Mouse (Mus musculus): ENCODE data around the gene Psg16. TPM values are rescaled to one million over a fixed set of nuclear protein-coding genes. Genes with fewer than 3 reads are reported as not detected.

The Psg16 gene
- total RNA-seq (2015) (0.02 TPM in 1 of 2 replicates, not detected in the other), total RNA-seq (2017) (0.25 TPM in 1 of 2 replicates, not detected in the other)

DNA sequence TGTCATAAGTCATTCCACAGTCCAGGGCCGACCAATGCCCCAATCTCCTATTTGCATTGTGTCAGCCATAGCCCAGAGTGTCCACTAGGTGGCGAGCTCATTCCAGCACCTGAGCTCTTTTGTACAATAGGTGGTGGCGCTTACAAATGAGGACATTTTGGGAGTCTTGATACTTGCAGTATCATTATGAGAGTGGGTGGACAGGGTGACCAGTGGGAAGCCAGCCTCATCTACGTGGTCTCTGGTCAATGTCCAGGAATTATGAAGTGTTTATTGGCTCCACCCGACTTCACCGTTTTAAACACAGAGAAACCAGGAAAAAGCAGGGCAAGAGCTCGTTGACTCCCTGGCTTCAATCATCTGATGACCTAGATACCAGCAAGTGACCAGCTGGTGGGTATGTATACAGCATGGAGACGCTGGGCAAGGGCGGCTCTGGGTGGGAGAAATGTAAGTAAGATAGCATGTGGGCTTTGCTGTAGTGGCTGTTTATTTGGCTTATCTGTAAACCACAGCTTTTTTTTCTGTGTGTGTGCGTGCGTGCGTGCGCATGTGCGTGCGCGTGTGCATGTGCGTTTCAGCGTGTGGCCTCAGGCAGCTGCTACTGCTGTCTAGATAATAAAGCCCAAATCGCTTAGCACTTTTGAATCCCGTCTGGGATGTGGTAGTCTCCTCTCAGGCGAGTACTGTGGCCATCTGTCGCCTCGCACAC is at the start of gene Psg16:
TSS of gene Psg16 (plus strand) at position 137 of the 712 bp plus-strand sequence.
- ATAC-seq (replicated peaks; ENCODE audit: poor library complexity): peak; percentile 96

DNA sequence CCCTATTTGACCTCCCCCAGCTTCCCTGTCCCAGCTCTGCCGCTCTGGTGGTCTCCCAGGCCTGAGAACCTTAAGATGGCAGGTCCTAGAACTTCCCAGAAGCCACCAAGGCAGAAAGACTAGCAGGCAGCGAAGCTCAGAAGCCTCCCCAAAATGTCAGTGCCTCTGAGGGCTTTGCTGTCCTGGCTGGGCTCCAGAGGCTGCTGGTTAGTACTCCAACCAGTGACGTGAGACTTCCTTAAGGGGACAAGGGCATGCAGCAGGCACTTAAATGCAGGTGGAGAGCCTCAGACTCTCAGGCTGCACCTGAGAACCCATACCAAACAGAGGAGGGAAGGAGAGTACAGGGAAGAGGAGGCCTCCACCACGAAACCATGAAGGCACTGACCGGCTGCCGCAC is 49.7 kb upstream of the Psg16 start:
- ATAC-seq (replicated peaks; ENCODE audit: poor library complexity): no peak

DNA sequence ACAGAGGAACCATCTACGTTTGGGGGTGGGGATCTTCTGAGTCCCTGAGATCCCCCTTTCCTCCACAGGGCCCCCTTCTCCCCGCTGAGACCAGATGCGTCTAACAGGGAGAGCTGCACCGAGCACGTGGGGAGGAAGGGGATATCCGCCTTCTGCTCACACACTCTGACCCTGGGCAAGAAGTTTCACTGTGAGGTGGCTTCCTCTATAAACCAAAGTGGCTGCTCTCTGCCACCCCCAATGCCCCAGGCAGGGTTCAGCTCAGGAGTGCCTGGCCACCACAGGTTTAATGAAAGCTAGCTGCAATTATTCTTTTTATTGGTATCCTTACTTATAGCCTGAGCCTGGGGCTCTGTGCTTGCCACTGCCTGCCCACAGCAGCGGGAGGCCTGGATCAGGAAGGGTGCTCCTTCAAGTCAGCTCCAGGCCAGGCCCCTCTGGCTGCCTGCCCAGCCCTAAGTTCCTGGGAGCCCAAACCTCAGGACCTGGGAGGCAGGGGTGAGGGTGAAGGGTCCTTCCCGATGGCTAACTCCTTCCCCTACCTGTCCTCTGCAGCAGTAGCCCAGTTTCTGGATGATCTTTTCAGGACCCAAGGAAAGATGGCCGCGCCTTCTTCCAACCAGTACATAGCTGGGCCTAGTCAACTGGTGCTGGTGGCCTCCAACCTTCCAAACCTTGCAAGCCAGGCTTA is 48.9 kb upstream of the Psg16 start:
- peak; percentile 33 for ATAC-seq (replicated peaks; ENCODE audit: poor library complexity)

DNA sequence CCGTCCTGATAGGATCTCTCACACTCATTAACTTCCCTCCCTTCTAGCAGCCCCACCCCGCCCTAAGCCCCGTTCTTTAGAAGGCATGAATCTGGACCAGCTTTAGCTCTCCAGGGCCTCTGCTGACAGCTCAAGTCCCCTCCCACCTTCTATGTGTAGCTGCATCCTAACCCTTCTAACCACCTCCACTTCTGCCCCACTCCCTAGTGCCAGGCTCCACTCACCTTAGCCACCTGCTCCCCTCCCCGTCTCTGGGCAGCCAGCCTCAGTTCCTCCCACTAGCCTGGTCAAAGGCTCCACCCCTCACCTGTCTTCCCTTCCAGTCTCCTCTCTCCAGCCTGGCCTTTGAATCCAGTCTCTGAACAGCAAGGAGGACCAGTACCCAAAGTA is 48.3 kb upstream of the Psg16 start:
- ATAC-seq (replicated peaks; ENCODE audit: poor library complexity): no peak

DNA sequence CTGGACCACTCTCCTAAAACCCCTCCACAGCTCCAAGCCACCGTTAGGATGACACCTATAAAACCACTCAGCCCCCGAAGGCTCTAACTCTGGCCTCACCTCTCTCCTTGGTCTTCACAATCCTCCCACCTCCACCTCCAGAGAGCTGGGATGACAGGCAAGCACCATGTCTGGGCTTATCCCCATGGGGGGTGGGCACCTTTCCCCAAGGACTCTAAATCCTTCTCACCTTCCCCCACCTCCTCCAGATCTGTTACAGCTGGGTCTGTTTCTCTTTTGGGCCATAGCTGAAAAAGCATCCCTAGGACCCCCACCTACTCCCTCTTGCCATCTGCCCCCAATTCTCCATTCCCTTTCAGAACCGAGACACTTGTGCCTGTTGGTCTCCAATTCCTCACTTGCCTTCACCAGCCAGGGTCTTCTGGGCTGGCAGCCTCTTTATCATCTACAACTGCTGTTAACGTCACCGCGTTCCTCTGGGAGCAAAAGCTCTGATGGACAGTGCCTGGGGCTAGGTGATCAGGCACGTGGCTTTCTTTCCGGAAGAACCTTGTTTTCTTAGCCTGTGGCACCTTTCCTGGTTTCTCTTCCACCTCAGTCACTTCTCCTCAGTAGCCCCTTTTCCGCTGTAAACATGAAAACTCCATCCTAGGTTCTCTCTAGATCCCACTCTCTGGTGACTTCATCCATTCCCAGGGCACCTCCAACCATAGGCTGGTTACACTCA is 47.8 kb upstream of the Psg16 start:
- no peak for ATAC-seq (replicated peaks; ENCODE audit: poor library complexity)

DNA sequence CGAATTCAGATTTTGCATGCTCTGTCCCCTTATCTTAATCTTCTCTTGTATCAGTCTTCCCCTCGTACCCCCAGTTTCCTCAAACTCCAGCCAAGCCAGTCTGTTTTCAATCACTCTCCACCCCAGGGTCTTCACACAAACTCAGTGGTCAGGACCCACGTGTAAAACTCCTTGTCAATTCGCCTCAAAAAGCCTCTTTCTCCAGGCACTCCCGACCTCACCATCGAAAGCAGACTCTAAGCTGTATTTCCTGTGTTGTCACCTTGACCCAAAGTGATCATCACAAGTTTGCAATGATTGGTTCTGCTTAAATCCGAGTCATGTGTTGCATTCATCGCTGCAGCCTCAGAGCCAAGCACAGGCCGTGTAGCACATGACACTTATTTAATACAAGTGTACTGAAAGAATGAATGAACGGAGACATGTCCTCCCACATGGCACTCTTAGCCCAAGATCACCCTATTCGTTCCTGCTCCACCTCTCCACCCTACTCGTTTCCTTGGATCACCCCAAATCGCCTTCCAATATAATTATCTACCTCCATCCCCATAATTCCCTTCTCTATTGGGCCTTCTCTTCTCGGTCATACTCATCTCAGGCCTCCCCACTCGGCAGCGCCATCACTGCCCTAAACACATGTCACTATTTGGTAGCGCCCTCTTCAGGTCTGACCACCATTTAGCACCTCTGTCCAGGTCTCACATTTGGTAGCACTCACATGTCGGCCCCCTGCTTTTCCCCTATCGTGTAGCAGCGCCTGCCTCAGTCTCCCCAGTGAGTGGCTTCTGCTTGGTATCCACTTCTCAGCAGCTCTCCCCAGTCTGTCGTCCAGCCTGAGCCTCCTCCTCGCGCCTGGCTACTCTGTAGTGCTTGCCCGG is 46.9 kb upstream of the Psg16 start:
- ATAC-seq (replicated peaks; ENCODE audit: poor library complexity): peak; percentile 56

DNA sequence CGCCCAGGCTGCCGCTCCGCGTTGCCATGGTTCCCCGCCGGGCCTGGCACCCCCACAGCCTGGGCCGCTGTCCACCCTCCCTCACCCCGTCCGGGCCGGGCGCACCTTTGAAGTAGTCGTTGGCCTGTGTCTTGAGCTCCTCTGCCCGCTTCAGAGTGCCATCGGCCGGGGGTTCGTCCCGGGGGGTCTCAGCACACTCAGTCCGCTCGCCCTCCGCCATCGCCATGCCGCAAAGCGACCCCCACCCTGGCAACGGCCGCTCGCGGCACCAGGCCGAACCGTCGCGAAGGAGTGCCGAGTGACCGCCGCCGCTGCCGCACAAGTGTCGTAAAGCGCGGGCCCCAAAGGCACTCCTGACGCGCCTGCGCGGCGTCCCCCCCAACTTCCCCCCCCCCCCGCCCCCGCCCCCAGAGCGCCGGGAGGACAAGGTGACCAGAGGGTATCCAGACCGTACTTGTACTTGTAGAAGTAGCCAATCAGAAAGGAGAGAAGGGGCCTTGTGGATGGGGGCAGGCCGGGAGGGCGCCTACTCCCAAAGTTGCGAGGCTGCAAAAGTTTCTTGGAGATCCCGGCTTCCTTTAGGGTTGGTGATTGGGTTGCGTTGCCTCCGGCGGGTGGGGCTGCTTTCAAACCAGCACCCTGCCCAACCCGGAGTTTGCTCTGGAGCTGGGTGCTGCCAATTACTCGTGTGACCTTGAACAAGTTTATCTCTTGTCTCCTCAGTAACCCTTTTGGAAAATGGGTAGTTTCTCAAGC is 46.1 kb upstream of the Psg16 start, which contains the start of gene Ppp5c:
TSS of gene Ppp5c (minus strand) at position 337 of the 756 bp plus-strand sequence.
- ATAC-seq (replicated peaks; ENCODE audit: poor library complexity): peak; percentile 65

DNA sequence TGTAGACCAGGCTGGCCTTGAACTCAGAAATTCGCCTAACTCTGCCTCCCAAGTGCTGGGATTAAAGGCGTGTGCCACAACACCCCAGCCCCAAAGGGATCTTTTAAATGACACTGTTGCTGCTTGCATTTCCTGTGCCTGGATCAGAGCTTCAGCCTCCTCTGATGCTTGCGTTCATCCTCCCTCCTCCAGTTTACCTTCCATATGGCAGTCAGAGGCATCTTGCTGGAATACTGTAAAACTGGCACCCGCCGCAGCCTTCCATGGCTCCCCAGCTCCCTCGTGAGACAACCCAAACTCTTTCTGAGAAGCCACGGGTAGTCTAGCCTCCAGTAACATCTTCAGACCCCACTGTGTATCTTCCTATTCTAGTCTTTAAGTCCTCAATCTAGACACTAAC is 44.9 kb upstream of the Psg16 start:
- no peak for ATAC-seq (replicated peaks; ENCODE audit: poor library complexity)

DNA sequence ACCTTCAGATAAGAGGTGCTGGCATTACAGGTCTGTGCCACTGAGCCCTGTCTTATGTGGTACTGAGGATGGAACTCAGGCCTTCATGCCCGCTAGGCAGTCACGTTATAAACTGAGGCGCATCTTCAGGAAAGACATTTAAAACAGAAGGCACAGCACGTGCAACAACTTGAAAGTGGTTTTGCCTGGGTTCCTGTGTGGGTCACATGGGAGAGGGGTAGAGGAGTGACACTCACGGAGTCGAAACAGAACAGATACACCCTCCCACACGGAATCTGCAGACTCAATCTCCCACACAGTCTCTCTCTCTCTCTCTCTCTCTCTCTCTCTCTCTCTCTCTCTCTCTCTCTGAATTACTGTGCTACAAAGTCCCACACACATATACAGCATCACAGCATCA is 43.6 kb upstream of the Psg16 start:
- no peak for ATAC-seq (replicated peaks; ENCODE audit: poor library complexity)

DNA sequence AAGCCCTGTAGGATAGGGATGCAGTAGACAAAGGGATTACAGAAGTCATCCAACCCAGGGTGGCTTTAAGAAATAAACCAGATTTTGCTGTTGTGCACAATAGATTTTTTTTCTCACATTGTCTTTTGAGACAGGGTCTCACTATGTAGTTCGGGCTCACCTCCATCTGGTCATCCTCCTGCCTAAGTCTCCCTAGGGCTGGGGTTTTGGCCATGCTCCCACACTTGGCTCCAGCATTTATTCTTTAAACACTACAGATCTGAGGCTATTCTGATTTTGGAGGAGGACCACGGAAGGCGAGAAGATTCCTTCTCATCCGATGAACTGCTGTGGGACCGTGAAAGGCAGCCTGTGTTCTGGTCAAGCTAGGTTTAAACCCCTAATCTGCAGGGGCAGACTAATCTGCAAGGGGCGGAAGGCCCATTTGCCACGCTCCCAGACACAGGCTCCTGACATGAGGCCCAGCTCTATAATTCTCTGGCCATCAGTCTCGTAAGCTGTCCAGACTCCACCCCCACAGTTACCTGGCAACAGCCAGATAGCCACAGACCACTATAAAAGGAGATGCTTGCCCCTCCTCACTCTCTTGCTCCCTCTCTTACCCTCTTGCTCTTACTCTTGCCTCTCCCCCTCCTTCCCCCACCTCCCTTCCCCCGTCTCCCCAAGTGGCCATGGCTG is 35.7 kb upstream of the Psg16 start:
- no peak for ATAC-seq (replicated peaks; ENCODE audit: poor library complexity)

DNA sequence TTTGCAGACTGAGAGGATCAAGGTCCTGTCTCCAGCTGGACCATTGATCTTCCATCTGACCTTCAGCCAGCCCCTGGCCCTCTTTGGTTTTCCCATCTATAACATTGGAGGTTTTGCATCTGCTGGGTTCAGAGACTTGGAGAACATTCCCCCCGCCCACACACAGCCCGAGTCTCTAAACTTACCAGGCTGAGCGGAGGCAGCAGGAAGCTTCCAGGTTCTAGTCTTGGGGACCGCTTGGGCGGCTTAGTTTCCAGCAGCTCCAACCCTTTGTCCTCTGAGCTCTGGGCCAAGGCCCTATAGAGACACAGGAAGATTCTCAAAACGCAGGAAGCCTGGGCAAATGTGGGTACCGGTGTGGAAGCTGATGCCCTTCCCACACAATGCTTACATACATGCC is 34.5 kb upstream of the Psg16 start:
- ATAC-seq (replicated peaks; ENCODE audit: poor library complexity): no peak

DNA sequence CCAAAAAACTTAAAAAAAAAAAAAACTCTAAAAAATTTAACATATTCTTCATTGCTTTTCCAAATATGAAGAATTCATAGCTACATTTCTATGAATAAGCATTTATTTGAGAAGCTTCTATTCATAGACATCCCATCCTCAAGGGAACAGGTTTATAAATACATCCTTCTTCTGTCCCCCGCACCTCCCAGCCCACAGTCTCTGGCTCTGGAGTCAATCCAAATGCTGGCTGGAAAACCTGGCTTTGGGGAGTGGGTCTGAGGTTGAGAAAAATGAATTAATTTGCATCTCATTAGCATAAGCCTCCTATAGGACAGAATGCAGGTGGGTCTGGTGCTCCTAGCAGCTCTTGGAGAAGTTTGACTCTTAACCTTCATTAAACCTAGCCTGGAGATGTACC is 28.1 kb upstream of the Psg16 start:
- ATAC-seq (replicated peaks; ENCODE audit: poor library complexity): no peak

DNA sequence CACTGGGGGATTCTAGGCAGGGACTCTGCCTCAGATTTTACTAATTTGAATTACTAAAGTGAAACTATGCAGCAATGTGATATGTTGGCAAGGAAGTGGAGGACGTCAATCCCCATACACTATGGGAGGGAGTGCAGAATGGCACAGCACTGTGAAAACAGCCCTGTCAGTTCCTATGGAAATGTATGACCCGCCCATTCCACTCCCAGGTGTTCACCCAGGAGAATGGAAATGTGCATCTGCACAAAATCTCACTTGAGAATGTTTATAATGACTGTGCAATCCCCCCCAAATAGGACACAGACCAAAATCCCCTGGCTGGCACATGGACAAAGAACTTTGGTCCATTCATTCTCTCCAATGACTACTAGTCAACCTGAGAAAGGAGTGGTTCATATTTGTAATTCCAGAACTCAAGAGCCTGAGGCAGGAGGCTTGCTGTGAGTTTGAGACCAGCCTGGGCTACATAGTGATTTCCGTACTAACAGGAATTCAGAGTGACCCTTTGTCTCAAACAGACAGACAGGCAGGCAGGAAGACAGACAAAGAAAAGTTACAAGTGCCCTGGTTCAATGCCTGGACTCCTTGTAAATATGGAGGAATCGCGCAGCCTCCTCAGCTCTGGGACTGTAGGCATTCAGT is 26.7 kb upstream of the Psg16 start:
- ATAC-seq (replicated peaks; ENCODE audit: poor library complexity): no peak

DNA sequence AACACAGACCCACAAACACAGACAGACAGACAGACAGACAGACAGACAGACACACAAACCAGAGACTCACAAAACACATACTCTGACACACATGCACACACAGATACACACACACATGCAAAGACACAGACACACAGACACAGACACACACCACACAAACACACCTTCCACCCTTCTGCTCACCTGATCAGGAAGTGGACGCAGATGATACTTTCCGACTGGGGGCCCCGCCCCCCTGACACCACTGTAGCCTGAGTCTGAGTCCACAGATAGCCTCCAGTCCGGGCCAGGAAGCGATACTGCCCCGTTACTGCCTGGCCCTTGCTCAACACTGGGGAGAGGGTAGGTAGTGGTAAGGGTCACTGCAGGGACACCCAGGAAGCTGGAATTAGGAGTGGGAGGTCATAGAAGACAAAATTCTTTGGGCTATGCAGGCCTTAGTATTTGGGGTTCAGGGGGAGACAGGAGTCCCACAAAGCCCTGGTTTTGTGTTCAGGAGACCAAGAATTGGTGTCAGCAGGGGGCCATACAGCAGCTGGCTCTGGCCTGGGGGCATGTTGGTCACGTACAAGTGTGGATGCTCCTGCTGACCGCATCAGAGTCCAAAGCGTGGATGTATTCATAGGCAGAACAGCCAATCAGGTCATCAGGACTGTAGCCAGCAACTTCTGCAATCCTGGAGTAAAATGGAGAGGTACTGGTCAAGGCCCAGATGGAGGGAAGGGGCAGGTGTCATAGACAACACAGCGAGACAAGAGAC is 25.2 kb upstream of the Psg16 start:
- ATAC-seq (replicated peaks; ENCODE audit: poor library complexity): no peak

DNA sequence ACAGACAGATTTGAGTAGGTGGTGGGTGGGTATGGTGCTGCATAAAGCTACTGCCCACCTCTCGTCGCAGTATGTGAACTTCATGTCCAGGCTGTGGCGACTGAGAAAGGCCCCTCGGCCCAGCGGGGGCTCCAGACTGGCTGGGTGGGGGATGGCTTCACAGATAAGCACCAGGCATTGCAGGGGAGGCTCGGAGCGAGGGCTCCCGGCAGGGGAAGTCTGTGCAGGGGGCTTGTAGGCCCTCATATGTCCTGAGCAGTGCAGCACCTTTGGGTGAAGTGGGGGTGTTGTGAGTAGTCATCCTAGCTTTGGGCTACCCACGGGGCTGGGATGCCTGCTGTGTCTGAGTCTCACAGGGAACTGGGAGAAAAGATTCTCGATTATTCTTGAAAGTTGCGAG is 23.3 kb upstream of the Psg16 start:
- no peak for ATAC-seq (replicated peaks; ENCODE audit: poor library complexity)

DNA sequence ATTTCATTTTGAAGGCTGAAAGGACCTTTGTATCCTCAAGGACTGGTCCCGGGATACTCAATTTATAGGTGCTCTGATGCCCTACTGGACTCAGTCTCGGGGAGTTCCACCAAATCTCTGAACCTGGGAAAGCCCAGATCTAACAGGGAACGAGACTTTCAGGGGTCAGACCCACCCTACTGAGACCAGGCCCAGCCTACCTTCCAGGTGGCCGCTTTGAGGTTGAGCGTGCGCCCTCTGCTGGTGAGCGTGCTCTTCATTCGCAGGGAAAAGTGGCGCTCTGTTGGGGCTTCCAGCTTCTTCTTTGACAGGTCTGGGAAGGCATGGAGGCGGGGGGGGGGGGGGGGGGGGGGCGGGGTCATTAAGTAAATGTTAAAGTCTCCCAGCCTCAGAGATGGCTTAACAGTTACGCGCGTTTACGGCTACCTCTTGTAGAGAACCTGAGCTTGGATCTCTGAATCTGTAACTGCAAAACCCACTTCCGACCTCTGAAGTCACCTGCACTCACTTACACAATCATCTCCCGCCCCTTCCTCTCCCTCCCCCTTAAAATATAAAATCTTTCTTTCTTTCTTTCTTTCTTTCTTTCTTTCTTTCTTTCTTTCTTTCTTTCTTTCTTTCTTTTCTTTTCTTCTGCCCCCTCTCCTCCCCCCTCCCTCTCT is 22.8 kb upstream of the Psg16 start:
- ATAC-seq (replicated peaks; ENCODE audit: poor library complexity): peak; percentile 78

DNA sequence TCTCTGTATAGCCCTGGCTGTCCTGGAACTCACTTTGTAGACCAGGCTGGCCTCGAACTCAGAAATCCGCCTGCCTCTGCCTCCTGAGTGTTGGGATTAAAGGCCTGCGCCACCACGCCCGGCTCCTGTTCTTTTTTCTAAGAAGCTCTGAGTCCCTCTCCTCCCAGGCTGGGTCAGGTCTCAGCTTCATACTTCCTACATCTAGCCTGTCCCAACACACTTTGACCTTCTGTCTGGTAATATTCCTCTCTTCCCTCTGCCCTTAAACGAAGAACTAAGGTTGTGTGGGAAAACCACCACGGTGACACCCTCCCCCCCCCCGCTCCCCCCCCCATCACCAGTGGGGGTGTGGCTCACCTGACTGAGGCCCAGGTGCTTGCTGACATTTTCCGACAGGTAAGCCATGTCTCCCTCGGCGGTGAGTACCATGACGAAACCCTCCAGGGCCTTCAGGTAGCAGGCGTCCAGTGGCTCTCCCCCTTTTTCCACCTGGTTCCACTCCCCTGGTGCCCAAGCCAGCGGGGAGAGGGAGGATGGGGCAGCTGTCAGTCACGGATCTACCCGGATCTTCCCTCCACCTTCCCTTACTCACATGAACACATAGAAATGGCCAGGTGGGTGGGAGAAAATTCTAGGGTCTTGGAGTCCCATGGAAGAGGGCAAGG is 19.4 kb upstream of the Psg16 start:
- ATAC-seq (replicated peaks; ENCODE audit: poor library complexity): no peak

Measured in megakaryocyte progenitor cell, adult 5-6 weeks (primary cell).